Mouse (Mus musculus) liver, postnatal 0 days (tissue): Measurements from ENCODE around the gene Grm1. TPM values are rescaled to one million over a fixed set of nuclear protein-coding genes. Genes with fewer than 3 reads are reported as not detected.
"Not testable (repeated sequence)": the region's sequence is repeated elsewhere in the genome, so short reads cannot be mapped to it uniquely, and the experiment has no call there.

Experiments
- ATAC-seq: fragments of 200-750 bp; cut with Nextera tagmentation; 2 replicates; pipeline ENCODE4 v1.8.0; 2017; ENCODE audit warnings: mild to moderate bottlenecking, moderate library complexity
- DNase-seq: peaks from one replicate; pipeline ENCODE4 v3.0.0-alpha.2; 2016
- H3K27ac ChIP-seq: fragments of 300-500 bp; sonication (generic); 2 replicates; pipeline ENCODE4 v1.5.1; 2014; ENCODE audit warnings: antibody characterized with exemption, moderate library complexity, mild to moderate bottlenecking, low read depth
- H3K27me3 ChIP-seq: fragments of 300-500 bp; sonication (generic); 2 replicates; pipeline ENCODE4 v1.6.1; 2014; ENCODE audit warnings: low read length, control low read depth, mixed read lengths; ENCODE audit not compliant: insufficient read depth
- H3K36me3 ChIP-seq: fragments of 300-500 bp; sonication (generic); replicated peaks from 2 replicates; pipeline ENCODE4 v1.6.1; 2014; ENCODE audit warnings: mild to moderate bottlenecking, control low read depth, low read length, moderate library complexity, mixed read lengths; ENCODE audit not compliant: insufficient read depth
- H3K4me1 ChIP-seq: fragments of 300-500 bp; sonication (generic); 2 replicates; pipeline ENCODE4 v1.6.1; 2014; ENCODE audit warnings: antibody characterized with exemption, mild to moderate bottlenecking, control low read depth; ENCODE audit not compliant: insufficient read depth
- H3K4me2 ChIP-seq: fragments of 300-500 bp; sonication (generic); 2 replicates; pipeline ENCODE4 v1.6.1; 2014; ENCODE audit warnings: low read depth, mild to moderate bottlenecking, low read length, moderate library complexity, mixed read lengths
- H3K4me3 ChIP-seq: fragments of 300-500 bp; sonication (generic); 2 replicates; pipeline ENCODE4 v1.5.1; 2014; ENCODE audit warnings: low read depth, low read length
- H3K9ac ChIP-seq: fragments of 300-500 bp; sonication (generic); replicated peaks from 2 replicates; pipeline ENCODE4 v1.6.1; 2014; ENCODE audit warnings: mild to moderate bottlenecking, moderate library complexity
- H3K9me3 ChIP-seq: fragments of 300-500 bp; sonication (generic); 2 replicates; pipeline ENCODE4 v1.6.1; 2016; ENCODE audit warnings: mild to moderate bottlenecking, control low read depth, low read length, mixed read lengths
- CTCF ChIP-seq: sonication (generic); IDR thresholded peaks from 2 replicates; pipeline ENCODE4 v1.5.1; 2016; ENCODE audit warnings: antibody characterized with exemption, low read depth
- EP300 ChIP-seq: IDR thresholded peaks from 2 replicates; pipeline ENCODE4 v1.6.1; 2016; ENCODE audit warnings: antibody characterized with exemption, low read depth, mild to moderate bottlenecking
- WGBS: fragments of 180-500 bp; shearing (Covaris S2); extraction: QIAGEN DNeasy Blood & Tissue Kit; methylation state at CpG from one replicate; pipeline ENCODE4 v1.1.7; 2014; ENCODE audit not compliant: insufficient replicate concordance; 5-methylcytosine and 5-hydroxymethylcytosine counted together
- polyA plus RNA-seq: library from polyadenylated mRNA; unstranded; fragments of >200 nt; fragmentation: Nextera tagmentation; extraction: Ambion mirVana; gene quantifications from 2 replicates; pipeline ENCODE4 v1.2.1, GENCODE M21; 2015

The Grm1 gene
- polyA plus RNA-seq, 1 experiment from 2014 or later, result not detected

GRCm38 (mm10) chr10:11080013-11080724 is 2.0 kb downstream of the Grm1 start:
- no peak overlapping the region for H3K27ac ChIP-seq

GRCm38 (mm10) chr10:11079506-11079905 is 2.6 kb downstream of the Grm1 start:
- H3K36me3 ChIP-seq, result no peaks in the 10 kb centered on the region
- 74% methylated on average over 8 of the region's 8 CpGs for WGBS
- no peaks in the 10 kb centered on the region for H3K4me1 ChIP-seq
- DNase-seq (no peak), ATAC-seq (no peak)
- no peak overlapping the region for H3K4me3 ChIP-seq
- no peak overlapping the region for H3K4me2 ChIP-seq
- H3K9me3 ChIP-seq, result no peaks in the 10 kb centered on the region
- H3K9ac ChIP-seq, result no peak overlapping the region
- peaks cover 28% of the 10 kb centered on the region for H3K27me3 ChIP-seq
- TF ChIP-seq EP300 (no peak), CTCF (no peak)
- H3K27ac ChIP-seq, result no peak overlapping the region

More at GRCm38 (mm10) chr10:11080013-11080724, 2.0 kb downstream of the Grm1 start:
- ATAC-seq, result no peak
- Histone ChIP-seq H3K9me3 (no peaks in the 10 kb centered on the region), H3K4me2 (no peak overlapping the region), H3K4me3 (no peak overlapping the region), H3K9ac (no peak overlapping the region), H3K4me1 (no peaks in the 10 kb centered on the region), H3K36me3 (no peaks in the 10 kb centered on the region), H3K27me3 (peaks cover 28% of the 10 kb centered on the region)
- WGBS, result 15% methylated on average over 33 of the region's 33 CpGs
- DNase-seq, result no peak
- TF ChIP-seq EP300 (no peak), CTCF (no peak)

GRCm38 (mm10) chr10:11065136-11065535 is 17.0 kb downstream of the Grm1 start:
- Histone ChIP-seq H3K9me3 (no peaks in the 10 kb centered on the region), H3K27ac (no peak overlapping the region), H3K36me3 (no peaks in the 10 kb centered on the region), H3K4me2 (no peak overlapping the region), H3K9ac (no peak overlapping the region), H3K4me1 (no peaks in the 10 kb centered on the region), H3K4me3 (no peak overlapping the region), H3K27me3 (no peaks in the 10 kb centered on the region)
- ATAC-seq (no peak), DNase-seq (no peak)
- TF ChIP-seq EP300 (no peak), CTCF (no peak)
- WGBS, result 57% methylated on average over 2 of the region's 2 CpGs

GRCm38 (mm10) chr10:11061318-11062071 is 20.7 kb downstream of the Grm1 start:
- ATAC-seq, result no peak
- Histone ChIP-seq H3K9me3 (no peaks in the 10 kb centered on the region), H3K36me3 (no peaks in the 10 kb centered on the region), H3K4me1 (no peaks in the 10 kb centered on the region), H3K9ac (no peak overlapping the region), H3K4me3 (no peak overlapping the region), H3K4me2 (no peak overlapping the region), H3K27ac (no peak overlapping the region), H3K27me3 (no peaks in the 10 kb centered on the region)
- WGBS, result 65% methylated on average over 10 of the region's 10 CpGs
- no peak for DNase-seq
- TF ChIP-seq CTCF (no peak), EP300 (no peak)

GRCm38 (mm10) chr10:11049361-11049760 is 32.8 kb downstream of the Grm1 start:
- Histone ChIP-seq H3K4me1 (no peaks in the 10 kb centered on the region), H3K4me2 (no peak overlapping the region), H3K9me3 (no peaks in the 10 kb centered on the region), H3K9ac (no peak overlapping the region), H3K36me3 (no peaks in the 10 kb centered on the region), H3K27ac (no peak overlapping the region), H3K27me3 (no peaks in the 10 kb centered on the region), H3K4me3 (no peak overlapping the region)
- TF ChIP-seq EP300 (no peak), CTCF (no peak)
- WGBS, result 69% methylated on average over 7 of the region's 7 CpGs
- DNase-seq (no peak), ATAC-seq (no peak)

GRCm38 (mm10) chr10:11045421-11045820 is 36.7 kb downstream of the Grm1 start:
- ATAC-seq, H3K9me3 ChIP-seq, H3K36me3 ChIP-seq, H3K9ac ChIP-seq, H3K27ac ChIP-seq, H3K27me3 ChIP-seq, H3K4me1 ChIP-seq, DNase-seq, H3K4me2 ChIP-seq, H3K4me3 ChIP-seq: not testable (repeated sequence)
- whole genome bisulfite sequencing, result 43% methylated on average over 10 of the region's 13 CpGs
